Mouse (Mus musculus) E14TG2a.4 (cell line): Measurements from ENCODE around the gene Plcd1.

ENCODE experiments used
- H3K27me3 ChIP-seq: 2 replicates; pipeline ENCODE4 v1.6.1; 2014; ENCODE audit warnings: low read length, control low read depth; ENCODE audit not compliant: insufficient read depth
- H3K36me3 ChIP-seq: 2 replicates; pipeline ENCODE4 v1.6.1; 2014; ENCODE audit warnings: low read length, control low read depth; ENCODE audit not compliant: insufficient read depth
- H3K4me1 ChIP-seq: replicated peaks from 2 replicates; pipeline ENCODE4 v1.6.1; 2014; ENCODE audit warnings: low read depth, low read length, control low read depth
- H3K4me3 ChIP-seq: replicated peaks from 2 replicates; pipeline ENCODE4 v1.5.1; 2014; ENCODE audit warnings: mild to moderate bottlenecking, low read length
- H3K9me3 ChIP-seq: 2 replicates; pipeline ENCODE4 v1.6.1; 2014; ENCODE audit warnings: low read length, control low read depth
- CTCF ChIP-seq: conservative IDR thresholded peaks from 2 replicates; pipeline ENCODE4 v1.5.1; 2014; ENCODE audit warnings: low read length
- NANOG ChIP-seq: IDR thresholded peaks from 2 replicates; pipeline ENCODE4 v1.6.1; 2014; ENCODE audit warnings: borderline replicate concordance, low read length, mixed read lengths
- POU5F1 ChIP-seq: IDR thresholded peaks from 2 replicates; pipeline ENCODE4 v1.6.1; 2014; ENCODE audit warnings: low read length, borderline replicate concordance

Plcd1 gene

GRCm38 (mm10) chr9:119070173-119070825 lies 23.0 kb downstream of the Plcd1 start:
- Histone ChIP-seq H3K36me3 (peaks cover 44% of the 10 kb centered on the region), H3K4me3 (no peak overlapping the region), H3K9me3 (no peaks in the 10 kb centered on the region), H3K27me3 (0 out of 2 replicates have a peak, but pooled peaks cover 3% of the 10 kb centered on the region), H3K4me1 (peaks cover 73% of the 10 kb centered on the region)
- TF ChIP-seq CTCF (no peak), POU5F1 (no peak), NANOG (no peak)

GRCm38 (mm10) chr9:119068266-119068665 lies 25.0 kb downstream of the Plcd1 start:
- Histone ChIP-seq H3K4me3 (no peak overlapping the region), H3K27me3 (peaks cover 3% of the 10 kb centered on the region; the same call in 1 of the 2 replicates), H3K9me3 (no peaks in the 10 kb centered on the region), H3K4me1 (peaks cover 73% of the 10 kb centered on the region), H3K36me3 (peaks cover 26% of the 10 kb centered on the region)
- TF ChIP-seq CTCF (no peak), NANOG (no peak), POU5F1 (no peak)

- no peak overlapping the region for H3K4me3 ChIP-seq
- H3K4me1 ChIP-seq, result peaks cover 72% of the 10 kb centered on the region
- peaks cover 22% of the 10 kb centered on the region for H3K36me3 ChIP-seq
- peaks cover 6% of the 10 kb centered on the region for H3K27me3 ChIP-seq
- TF ChIP-seq POU5F1 (no peak), CTCF (peak; percentile 92), NANOG (no peak)
- H3K9me3 ChIP-seq, result no peaks in the 10 kb centered on the region
Observed at GRCm38 (mm10) chr9:119067601-119068000, 25.7 kb downstream of the Plcd1 start.

GRCm38 (mm10) chr9:119064296-119064695 lies 29.0 kb downstream of the Plcd1 start:
- Histone ChIP-seq H3K27me3 (peaks cover 32% of the 10 kb centered on the region), H3K9me3 (no peaks in the 10 kb centered on the region), H3K36me3 (peaks cover 6% of the 10 kb centered on the region; the same call in 1 of the 2 replicates), H3K4me1 (peaks cover 58% of the 10 kb centered on the region), H3K4me3 (peak overlapping the region; percentile 39)
- no peak for TF ChIP-seq NANOG
- no peak for TF ChIP-seq POU5F1
- no peak for TF ChIP-seq CTCF

- H3K4me1 ChIP-seq, result peaks cover 52% of the 10 kb centered on the region
- peak overlapping the region; percentile 50; the same call in 1 of the 2 replicates for H3K4me3 ChIP-seq
- TF ChIP-seq POU5F1, result no peak
- TF ChIP-seq CTCF, result no peak
- TF ChIP-seq NANOG, result no peak
- H3K36me3 ChIP-seq, result peaks cover 6% of the 10 kb centered on the region; the same call in 1 of the 2 replicates
- peaks cover 39% of the 10 kb centered on the region for H3K27me3 ChIP-seq
- H3K9me3 ChIP-seq, result no peaks in the 10 kb centered on the region
Observed at GRCm38 (mm10) chr9:119063036-119063644, 30.2 kb downstream of the Plcd1 start.

- Histone ChIP-seq H3K4me3 (no peak overlapping the region), H3K36me3 (peaks cover under 1% of the 10 kb centered on the region; the same call in 1 of the 2 replicates), H3K27me3 (peaks cover 47% of the 10 kb centered on the region), H3K4me1 (peaks cover 66% of the 10 kb centered on the region), H3K9me3 (no peaks in the 10 kb centered on the region)
- no peak for TF ChIP-seq NANOG
Observed at GRCm38 (mm10) chr9:119060701-119061100, 32.6 kb downstream of the Plcd1 start.

GRCm38 (mm10) chr9:119058245-119058644 lies 35.1 kb downstream of the Plcd1 start:
- Histone ChIP-seq H3K27me3 (peaks cover 55% of the 10 kb centered on the region), H3K4me1 (peaks cover 69% of the 10 kb centered on the region), H3K9me3 (no peaks in the 10 kb centered on the region), H3K36me3 (no peaks in the 10 kb centered on the region), H3K4me3 (no peak overlapping the region)
- no peak for TF ChIP-seq CTCF
- no peak for TF ChIP-seq POU5F1
- TF ChIP-seq NANOG, result no peak

- Histone ChIP-seq H3K9me3 (peaks cover 8% of the 10 kb centered on the region), H3K4me3 (0 out of 2 replicates have a peak overlapping the region, but pooled peaks have one; percentile 5), H3K27me3 (peaks cover 53% of the 10 kb centered on the region), H3K4me1 (peaks cover 63% of the 10 kb centered on the region), H3K36me3 (no peaks in the 10 kb centered on the region)
- TF ChIP-seq POU5F1 (no peak), NANOG (0 out of 2 replicates have a peak, but pooled peaks have one; percentile 15), CTCF (no peak)
Observed at GRCm38 (mm10) chr9:119055336-119055735, 38.0 kb downstream of the Plcd1 start.
